Mouse (Mus musculus) NIH3T3 (cell line): Measurements from ENCODE around the gene Tsc2.
A peak's percentile ranks its signal among the peaks of the same experiment; 100 is the strongest.
"Not testable (repeated sequence)": the region's sequence is repeated elsewhere in the genome, so short reads cannot be mapped to it uniquely, and the experiment has no call there.

Source experiments
- DNase-seq: peaks from one replicate; pipeline ENCODE4 v3.0.0-alpha.2; 2012; ENCODE audit warnings: low read depth

Tsc2 gene

GRCm38 (mm10) chr17:24632167-24632812 lies at the start of gene Tsc2, which contains the start of gene Nthl1:
Gene Tsc2 (minus strand): TSS chr17:24632630.
Gene Nthl1 (plus strand): TSS chr17:24632680.
- peak; percentile 89 for DNase-seq

- DNase-seq, result no peak
These were observed 45.2 kb upstream of the Tsc2 start for GRCm38 (mm10) chr17:24677500-24678080.

DNA sequence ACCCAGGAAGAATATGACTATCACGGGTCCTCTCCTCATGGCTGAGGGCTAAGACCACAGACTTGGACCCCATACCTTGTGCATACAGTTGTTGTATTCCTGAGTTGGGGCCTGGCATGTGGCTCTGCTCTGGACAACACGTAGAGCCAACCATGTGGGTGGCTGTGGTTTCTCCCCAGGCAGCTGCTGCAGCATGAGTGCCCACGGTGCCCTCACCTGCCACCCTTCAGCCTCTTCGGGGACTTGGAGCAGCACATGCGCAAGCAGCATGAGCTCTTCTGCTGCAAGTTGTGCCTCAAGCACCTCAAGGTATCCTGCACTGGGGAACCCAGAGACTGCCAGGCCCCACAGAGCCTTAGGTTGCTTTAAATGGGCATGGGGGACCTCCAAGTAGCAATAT lies 44.4 kb upstream of the Tsc2 start:
- DNase-seq, result no peak

GRCm38 (mm10) chr17:24676187-24676586 lies 43.8 kb upstream of the Tsc2 start:
- peak; percentile 92 for DNase-seq

DNA sequence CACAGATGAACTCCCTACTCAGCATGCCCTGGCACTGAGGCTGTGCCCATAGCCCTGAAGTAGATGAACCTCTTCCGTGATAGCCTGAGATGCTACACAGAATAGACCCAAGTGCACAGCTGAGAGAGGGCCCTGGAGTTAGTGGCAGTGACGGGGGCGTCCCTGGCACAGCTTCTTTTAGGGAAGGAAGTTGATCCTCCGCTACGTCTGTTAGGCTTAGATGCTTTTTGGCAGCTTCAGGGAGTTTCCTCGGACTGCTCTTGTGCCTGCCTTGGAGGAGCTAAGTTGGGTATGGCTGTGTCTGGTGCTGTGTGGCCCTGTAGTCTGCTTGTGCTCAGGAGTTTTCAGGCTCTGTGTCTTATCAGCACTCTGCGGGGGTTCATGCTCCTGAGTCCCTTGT lies 41.8 kb upstream of the Tsc2 start:
- DNase-seq, result no peak

GRCm38 (mm10) chr17:24672141-24672540 lies 39.7 kb upstream of the Tsc2 start:
- DNase-seq, result peak; percentile 62

DNA sequence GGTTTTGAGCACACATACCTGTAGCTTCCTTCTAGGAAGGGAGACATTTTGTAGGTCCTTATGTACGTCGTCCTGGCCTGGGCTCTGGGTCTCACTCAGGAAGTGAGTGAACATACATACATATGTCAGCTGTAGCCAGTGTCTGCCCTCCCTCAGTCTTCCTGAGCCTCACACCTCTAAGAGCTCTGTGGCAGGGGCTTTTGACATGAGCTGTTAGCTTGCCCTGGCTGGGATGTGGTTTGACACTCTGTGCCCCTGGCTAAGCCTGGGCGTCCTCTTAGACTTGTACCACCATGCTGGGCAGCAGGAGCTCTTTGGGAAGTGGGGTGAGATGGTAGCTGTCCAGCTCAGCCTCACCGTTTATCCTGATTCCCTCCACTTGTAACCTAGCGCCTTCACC lies 38.9 kb upstream of the Tsc2 start:
- DNase-seq, result no peak

DNA sequence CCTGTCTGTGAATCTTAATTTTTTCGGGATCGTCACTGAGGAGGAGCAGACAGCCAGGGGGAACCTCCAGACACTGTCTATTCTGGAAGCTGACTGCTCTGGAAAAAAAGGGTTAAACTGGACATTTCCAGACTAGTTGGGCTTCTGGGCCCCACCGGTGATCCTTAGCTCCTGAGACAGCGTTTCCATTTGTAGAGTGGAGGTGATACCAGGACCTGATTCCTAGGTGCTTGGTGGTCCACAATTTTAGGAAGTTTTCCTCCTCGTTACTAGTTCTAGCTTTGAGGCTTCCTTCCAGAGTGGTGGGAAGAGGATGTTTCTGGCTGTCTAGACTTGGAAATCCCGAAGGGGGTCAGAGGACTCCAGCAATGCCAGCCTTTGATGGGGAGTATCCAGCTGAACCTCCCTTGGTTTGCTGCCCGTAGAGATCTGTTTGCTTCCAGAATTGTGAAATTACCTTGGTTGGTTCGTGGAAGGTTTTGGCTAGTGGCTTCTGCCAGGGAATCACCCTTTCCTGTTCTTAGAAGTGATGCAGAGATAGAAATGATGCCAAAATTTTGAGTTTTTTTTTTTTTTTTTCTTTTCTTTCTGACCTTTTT lies 37.9 kb upstream of the Tsc2 start:
- peak; percentile 46 for DNase-seq

- DNase-seq, result peak; percentile 98
These were observed 37.3 kb upstream of the Tsc2 start, which contains the start of gene Zfp598 for GRCm38 (mm10) chr17:24669545-24670245. Gene Zfp598 (plus strand): TSS chr17:24669687.

DNA sequence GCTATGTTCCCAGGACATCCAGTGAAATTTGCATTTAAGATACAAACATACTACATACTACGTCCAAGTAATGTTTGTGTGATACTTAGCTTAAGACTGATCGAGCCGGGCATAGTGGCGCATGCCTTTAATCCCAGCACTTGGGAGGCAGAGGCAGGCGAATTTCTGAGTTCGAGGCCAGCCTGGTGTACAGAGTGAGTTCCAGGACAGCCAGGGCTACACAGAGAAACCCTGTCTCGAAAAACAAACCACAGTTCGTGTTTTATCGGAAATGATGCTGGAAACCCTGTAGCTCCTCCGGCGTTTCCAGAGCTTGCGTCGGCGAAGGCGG lies 36.7 kb upstream of the Tsc2 start:
- DNase-seq, result not testable (repeated sequence)

GRCm38 (mm10) chr17:24667416-24667815 lies 35.0 kb upstream of the Tsc2 start:
- peak; percentile 82 for DNase-seq

DNA sequence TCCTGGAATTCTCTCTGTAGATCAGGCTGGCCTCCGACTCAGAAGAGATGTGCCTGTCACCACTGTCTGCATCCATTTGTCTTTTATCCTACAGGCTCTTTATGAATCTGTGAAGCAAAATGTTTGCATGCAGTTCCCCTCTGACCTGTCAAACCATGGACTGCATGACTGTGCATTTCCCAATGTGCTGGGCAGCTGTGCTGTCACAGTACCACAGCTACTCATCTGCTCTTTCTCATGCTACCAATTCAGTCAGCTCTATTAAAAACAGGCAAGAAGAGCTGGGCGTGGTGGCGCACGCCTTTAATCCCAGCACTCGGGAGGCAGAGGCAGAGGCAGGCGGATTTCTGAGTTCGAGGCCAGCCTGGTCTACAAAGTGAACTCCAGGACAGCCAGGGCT lies 34.6 kb upstream of the Tsc2 start:
- not testable (repeated sequence) for DNase-seq

DNA sequence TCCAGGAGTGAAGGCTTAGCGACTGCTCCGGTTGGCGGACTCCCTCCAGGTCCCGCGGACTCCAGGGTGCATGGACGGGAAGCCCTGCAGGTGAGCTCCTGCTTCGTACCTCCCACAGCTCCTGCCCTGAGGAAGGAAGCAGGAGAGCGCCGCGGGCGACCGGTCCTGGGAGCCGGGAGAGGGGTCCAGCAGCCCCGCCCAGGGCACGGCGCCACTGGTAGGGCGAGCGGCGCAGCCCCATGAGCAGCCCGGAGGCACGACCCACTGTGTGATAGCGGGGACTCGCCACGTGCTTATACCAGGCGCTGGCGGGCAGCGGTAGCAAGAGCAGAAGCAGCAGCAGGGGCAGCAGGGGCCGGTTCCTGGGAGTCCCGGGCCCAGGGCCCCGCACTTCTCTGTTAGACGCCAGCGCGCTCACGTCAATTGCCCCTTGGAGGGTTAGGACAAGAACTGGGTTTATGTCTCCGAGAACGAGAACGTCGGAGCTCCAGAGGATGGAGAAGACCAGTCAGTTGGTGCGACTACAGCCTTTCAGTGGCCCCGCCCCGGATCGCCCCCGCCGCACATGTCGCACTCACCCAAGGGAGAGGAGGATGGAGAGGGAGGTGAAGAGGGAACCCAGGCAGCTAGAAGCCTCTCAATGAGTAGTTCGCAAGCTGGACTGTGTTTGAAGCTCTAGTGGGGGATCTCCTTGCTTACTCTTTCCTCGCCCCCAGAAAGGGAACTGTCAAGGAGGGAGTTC lies 25.8 kb upstream of the Tsc2 start, which contains the start of gene Npw:
Npw (minus strand) TSS at position 441 of the 742 bp plus-strand sequence.
- DNase-seq, result no peak

- DNase-seq, result no peak
These were observed 22.5 kb upstream of the Tsc2 start for GRCm38 (mm10) chr17:24654969-24655368.

- DNase-seq, result peak; percentile 84
These were observed 21.7 kb upstream of the Tsc2 start for GRCm38 (mm10) chr17:24653967-24654710.

GRCm38 (mm10) chr17:24651835-24652234 lies 19.4 kb upstream of the Tsc2 start:
- DNase-seq, result no peak

GRCm38 (mm10) chr17:24650766-24651165 lies 18.3 kb upstream of the Tsc2 start:
- no peak for DNase-seq

- peak; percentile 21 for DNase-seq
These were observed 17.7 kb upstream of the Tsc2 start, which contains the start of gene Slc9a3r2 for GRCm38 (mm10) chr17:24650070-24650616. Gene Slc9a3r2 (minus strand): TSS chr17:24650327.

- peak; percentile 47 for DNase-seq
These were observed 17.2 kb upstream of the Tsc2 start for GRCm38 (mm10) chr17:24649581-24650069.

DNA sequence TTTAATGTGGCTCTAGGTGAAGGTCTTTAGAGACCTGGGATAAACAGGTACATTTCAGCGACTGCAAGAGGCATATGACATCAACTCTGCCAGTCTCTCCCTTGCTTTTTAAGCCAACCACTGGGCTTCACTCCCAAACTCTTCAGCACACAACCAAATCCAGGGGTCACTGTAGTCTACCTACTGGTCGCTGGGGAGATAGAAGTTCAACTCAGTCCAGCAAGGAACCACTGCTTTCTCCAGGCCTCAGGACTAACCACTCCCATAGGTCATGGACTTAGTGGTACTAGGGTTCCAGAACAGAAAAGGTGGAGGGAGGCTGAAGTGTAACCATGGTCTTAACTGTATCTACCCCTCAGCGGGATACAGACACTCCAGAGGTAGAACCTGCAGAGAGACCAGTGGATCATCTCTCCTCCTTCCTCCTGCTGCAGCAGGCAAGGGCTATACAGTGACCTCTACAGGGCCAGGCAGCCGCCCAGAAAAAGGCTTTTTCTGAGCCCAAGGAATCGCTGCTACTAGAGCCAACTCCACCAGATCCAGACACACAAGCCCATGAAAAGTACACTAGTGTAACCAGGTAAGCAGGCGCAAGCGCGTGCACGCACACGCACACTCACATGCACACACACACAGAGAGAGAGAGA lies 16.4 kb upstream of the Tsc2 start:
- peak; percentile 25 for DNase-seq
